Mouse (Mus musculus) splenic B cell, adult 2 months (primary cell): ENCODE measurements around the gene Rpl10.

Source experiments
- DNase-seq: peaks from one replicate; pipeline ENCODE4 v3.0.0-alpha.2; 2011; ENCODE audit warnings: low read depth, low spot score
- H3K27me3 ChIP-seq: 2 replicates; pipeline ENCODE4 v1.6.1; 2012; ENCODE audit warnings: mild to moderate bottlenecking, low read length, moderate library complexity, mixed read lengths; ENCODE audit not compliant: control insufficient read depth, poor library complexity, insufficient read depth, severe bottlenecking
- H3K36me3 ChIP-seq: 2 replicates; pipeline ENCODE4 v1.6.1; 2012; ENCODE audit warnings: mild to moderate bottlenecking, low read length, moderate library complexity, mixed read lengths; ENCODE audit not compliant: control insufficient read depth, poor library complexity, insufficient read depth, severe bottlenecking

Rpl10 gene

DNA sequence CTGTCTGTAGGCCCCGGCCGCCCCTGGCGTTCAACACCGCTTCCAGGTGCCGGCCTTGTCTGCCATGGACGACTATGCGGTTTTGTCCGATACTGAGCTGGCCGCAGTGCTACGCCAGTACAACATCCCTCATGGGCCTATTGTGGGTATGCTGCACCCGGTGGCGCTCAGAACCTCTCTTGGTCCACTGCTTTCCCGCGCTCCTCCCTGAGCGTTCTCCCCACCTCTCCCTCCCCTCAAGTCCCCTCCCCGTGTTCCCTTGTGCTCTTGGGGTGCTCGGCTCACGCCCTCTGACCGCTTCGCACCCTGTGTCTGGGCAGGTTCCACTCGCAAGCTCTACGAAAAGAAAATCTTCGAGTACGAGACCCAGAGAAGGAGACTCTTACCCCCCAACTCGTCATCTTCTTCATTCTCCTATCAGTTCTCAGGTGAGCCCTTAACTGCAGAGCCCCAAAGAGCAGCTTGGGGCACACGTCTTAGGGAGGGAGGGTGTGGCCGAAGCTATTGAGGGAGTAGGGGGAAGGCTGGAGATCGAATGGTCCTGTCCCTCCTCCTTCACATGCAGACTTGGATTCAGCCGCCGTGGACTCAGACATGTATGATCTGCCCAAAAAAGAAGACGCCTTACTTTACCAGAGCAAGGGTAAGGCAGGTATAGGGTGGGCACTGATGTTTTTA, 15.6 kb upstream of the Rpl10 start:
- H3K27me3 ChIP-seq: no peaks in the 10 kb centered on the region
- DNase-seq: no peak
- peaks cover 7% of the 10 kb centered on the region; the same call in 1 of the 2 replicates for H3K36me3 ChIP-seq

- Histone ChIP-seq H3K27me3 (no peaks in the 10 kb centered on the region), H3K36me3 (peaks cover 7% of the 10 kb centered on the region; the same call in 1 of the 2 replicates)
- DNase-seq: no peak
These were observed 12.9 kb upstream of the Rpl10 start for GRCm38 (mm10) chrX:74257746-74258145.

DNA sequence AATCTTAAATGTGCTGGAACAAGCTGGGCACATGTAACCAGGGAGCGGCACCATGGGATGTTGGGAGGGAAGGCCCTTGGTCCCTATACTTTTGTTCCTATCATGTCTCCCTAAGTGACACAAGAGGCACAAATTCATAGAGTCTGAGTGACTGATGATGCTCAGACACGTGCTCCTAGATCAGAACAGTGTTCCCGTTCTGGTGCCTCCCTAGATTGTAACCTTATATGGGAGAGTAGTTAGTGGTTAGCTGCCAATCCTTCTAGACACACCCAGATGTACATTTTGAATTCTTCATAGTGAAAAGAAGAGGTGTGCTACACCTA, 913 bp upstream of the Rpl10 start:
- no peaks in the 10 kb centered on the region for H3K27me3 ChIP-seq
- 0 out of 2 replicates have a peak, but pooled peaks cover 1% of the 10 kb centered on the region for H3K36me3 ChIP-seq
- no peak for DNase-seq

DNA sequence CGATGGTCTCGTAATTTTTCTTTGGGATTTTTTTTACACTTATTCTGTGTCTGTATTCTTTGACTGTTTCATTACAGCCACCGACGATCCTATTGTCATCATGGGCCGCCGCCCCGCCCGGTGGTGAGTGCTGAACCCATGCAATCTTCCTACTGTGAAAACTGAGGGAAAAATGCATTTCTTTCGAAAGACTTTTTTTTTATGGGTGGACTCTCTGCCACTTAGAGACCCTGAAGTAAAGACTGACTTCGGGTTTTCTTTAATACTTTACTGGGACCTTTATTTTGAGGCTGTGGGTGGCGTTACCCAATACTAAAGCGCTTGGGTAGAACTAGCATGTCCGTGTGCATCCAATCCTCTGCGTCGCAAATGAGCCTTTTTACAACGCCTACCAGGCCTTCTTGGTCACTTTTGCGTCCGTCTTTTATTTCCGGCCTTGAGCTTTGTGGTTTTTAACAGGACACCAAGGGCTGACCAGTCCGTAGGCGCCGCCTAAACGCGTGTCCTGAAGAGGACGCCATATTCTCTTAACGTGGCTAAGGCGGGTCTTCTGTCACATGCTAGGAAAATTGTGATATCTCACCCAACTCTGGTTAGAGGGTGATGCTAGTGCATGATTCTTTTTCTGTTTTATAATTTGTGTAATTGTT, 415 bp downstream of the Rpl10 start:
- DNase-seq: peak; percentile 60
- Histone ChIP-seq H3K36me3 (0 out of 2 replicates have a peak, but pooled peaks cover 1% of the 10 kb centered on the region), H3K27me3 (no peaks in the 10 kb centered on the region)

DNA sequence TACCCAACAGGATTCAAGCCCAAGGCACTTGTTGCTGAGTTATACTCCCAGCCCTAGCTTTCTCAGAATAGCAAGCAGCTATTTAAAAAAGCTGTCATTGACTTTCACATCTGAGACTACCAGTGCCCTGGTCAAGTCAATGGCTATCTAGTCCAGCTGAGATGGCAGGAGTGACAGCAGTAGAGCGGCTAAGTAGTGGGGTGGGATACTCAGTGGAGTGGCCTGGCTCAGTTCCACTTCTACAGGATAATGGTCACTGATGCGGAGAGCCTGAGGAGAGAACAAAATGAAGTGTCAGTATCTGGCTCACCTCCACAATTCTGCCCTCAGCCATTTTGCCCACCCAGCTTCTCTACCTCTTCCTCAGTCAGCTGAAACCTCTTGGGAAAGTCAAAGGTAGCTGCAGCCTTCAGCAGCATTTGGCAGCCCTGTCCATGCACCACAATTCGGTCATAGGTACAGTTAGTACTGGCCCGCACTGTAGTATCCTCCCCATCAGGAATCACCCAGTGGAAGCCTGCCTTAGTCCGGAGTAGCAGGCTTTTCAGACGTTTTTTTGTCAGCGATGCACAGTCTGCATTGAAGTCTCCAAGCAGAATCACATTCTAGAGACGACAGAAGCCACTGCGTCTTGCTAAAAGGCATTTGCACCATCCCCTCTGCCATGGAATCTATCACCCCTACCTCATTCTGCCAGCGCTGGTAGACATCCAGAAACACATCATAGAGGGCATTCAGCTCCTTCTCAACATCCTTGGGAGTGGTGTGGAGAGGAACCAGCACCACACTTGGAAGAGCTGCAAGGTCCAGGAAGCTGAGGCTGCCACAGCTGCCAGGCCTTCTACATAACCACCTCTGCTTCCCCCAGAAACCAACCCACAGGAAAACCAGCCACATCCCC, 3.1 kb downstream of the Rpl10 start:
- H3K36me3 ChIP-seq: 0 out of 2 replicates have a peak, but pooled peaks cover 1% of the 10 kb centered on the region
- H3K27me3 ChIP-seq: no peaks in the 10 kb centered on the region
- no peak for DNase-seq

GRCm38 (mm10) chrX:74277916-74278315, 7.3 kb downstream of the Rpl10 start:
- DNase-seq: peak; percentile 27
- Histone ChIP-seq H3K36me3 (0 out of 2 replicates have a peak, but pooled peaks cover 1% of the 10 kb centered on the region), H3K27me3 (no peaks in the 10 kb centered on the region)

GRCm38 (mm10) chrX:74281041-74281731, 10.6 kb downstream of the Rpl10 start:
- Histone ChIP-seq H3K36me3 (no peaks in the 10 kb centered on the region), H3K27me3 (no peaks in the 10 kb centered on the region)
- DNase-seq: no peak

GRCm38 (mm10) chrX:74281732-74282394, 11.3 kb downstream of the Rpl10 start, which contains the start of the genes Taz and Dnase1l1:
TSS of gene Taz (plus strand) at chrX:74281912.
TSS of gene Dnase1l1 (minus strand) at chrX:74282337.
- peak; percentile 65 for DNase-seq
- H3K36me3 ChIP-seq: no peaks in the 10 kb centered on the region
- no peaks in the 10 kb centered on the region for H3K27me3 ChIP-seq

- H3K27me3 ChIP-seq: no peaks in the 10 kb centered on the region
- peak; percentile 87 for DNase-seq
- no peaks in the 10 kb centered on the region for H3K36me3 ChIP-seq
These were observed 11.9 kb downstream of the Rpl10 start for GRCm38 (mm10) chrX:74282395-74283091.

GRCm38 (mm10) chrX:74283092-74283437, 12.5 kb downstream of the Rpl10 start:
- no peaks in the 10 kb centered on the region for H3K27me3 ChIP-seq
- H3K36me3 ChIP-seq: no peaks in the 10 kb centered on the region
- peak; percentile 47 for DNase-seq

GRCm38 (mm10) chrX:74293431-74293830, 22.8 kb downstream of the Rpl10 start:
- Histone ChIP-seq H3K36me3 (no peaks in the 10 kb centered on the region), H3K27me3 (no peaks in the 10 kb centered on the region)
- no peak for DNase-seq

- Histone ChIP-seq H3K27me3 (no peaks in the 10 kb centered on the region), H3K36me3 (peaks cover 4% of the 10 kb centered on the region; the same call in 1 of the 2 replicates)
- peak; percentile 95 for DNase-seq
These were observed 26.2 kb downstream of the Rpl10 start, which contains the start of gene Atp6ap1 for GRCm38 (mm10) chrX:74296538-74297448. TSS of gene Atp6ap1 (plus strand) at chrX:74297097.

DNA sequence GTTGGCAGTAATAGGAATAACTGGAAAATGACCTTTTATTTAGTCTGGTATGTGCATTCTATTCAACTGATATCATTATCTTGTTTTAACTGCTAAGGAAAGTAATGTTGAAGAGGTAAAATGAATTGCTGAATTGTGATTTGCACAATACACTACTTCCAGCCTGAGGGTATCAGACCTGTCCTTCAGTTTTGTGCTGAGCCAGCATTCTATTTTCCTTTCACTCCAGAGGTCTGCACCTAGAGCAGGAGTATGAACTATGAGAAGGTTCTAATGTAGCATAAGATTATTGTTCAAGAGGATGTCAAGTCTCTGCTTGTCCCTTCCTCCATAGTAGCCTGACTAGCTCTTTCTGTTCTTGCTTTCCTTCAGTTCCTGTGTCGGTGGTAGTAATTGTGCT, 27.7 kb downstream of the Rpl10 start:
- peaks cover 6% of the 10 kb centered on the region; the same call in 1 of the 2 replicates for H3K36me3 ChIP-seq
- no peak for DNase-seq
- no peaks in the 10 kb centered on the region for H3K27me3 ChIP-seq
